Mouse (Mus musculus) left cerebral cortex, postnatal 14 days (tissue): ENCODE measurements around the gene Ttc39d. TPM values are rescaled to one million over a fixed set of nuclear protein-coding genes. Genes with fewer than 3 reads are reported as not detected.
A peak's percentile ranks its signal among the peaks of the same experiment; 100 is the strongest.
"Not testable (repeated sequence)": the region's sequence is repeated elsewhere in the genome, so short reads cannot be mapped to it uniquely, and the experiment has no call there.

Experiments used
- DNase-seq, 2 experiments: peaks; one replicate each; pipeline ENCODE4 v3.0.0; 2021 to 2022; ENCODE audit warnings: low spot score in 2 of 2, mixed read lengths in 1 of 2
- intact Hi-C: fragments of 180-260 bp; cut with DNase I; formaldehyde crosslinking; loops from one replicate; pipeline ENCODE4 v1.15.1; 2025
- long read RNA-seq, 2 experiments: library from polyadenylated mRNA; stranded (forward); transcript quantifications; one replicate each; pipeline ENCODE4 v2.0.0; 2021
- total RNA-seq, 2 experiments: library from RNA; stranded (reverse); gene quantifications; 2 replicates each; pipeline ENCODE4 v1.2.3; 2021

Gene Ttc39d
- total RNA-seq, result under 1 TPM; 0.29 to 0.32 TPM
- long read RNA-seq, experiment 1, result 0 reads
- long read RNA-seq, experiment 2, result 0 reads

- DNase-seq, result peak; percentile 99
- intact Hi-C loops, result loop anchor here (2.0 kb wide), 1 partner anchor 18 kb away; the partner anchor contains the start of gene Gemin6
These were observed at the start of gene Ttc39d, which contains the start of gene Srsf7 for GRCm38 (mm10) chr17:80206671-80207581. TSS of gene Ttc39d (plus strand) at chr17:80207460. TSS of gene Srsf7 (minus strand) at chr17:80207307.

- DNase-seq, result no peak
These were observed 49.8 kb upstream of the Ttc39d start for GRCm38 (mm10) chr17:80157489-80157888.

DNA sequence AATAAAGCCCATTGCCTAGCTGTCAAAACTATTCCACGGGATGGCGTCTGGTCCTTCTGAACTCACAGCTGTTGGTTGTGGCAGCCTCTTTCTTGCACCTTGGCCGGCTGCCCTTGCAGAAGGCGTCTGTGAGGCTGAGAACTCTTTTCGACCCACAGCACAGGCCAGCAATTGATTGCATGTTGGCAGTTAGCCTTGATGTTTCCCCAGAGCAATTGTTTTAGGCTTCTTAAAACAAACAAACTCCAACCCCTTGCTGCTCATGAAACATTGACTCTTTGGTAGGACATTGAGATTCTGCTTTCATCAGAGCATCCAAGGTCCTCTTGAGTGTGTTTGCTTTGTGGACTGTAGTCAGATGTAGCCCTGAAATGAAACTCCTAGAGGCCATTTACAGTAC is 46.8 kb upstream of the Ttc39d start:
- DNase-seq, result peak; percentile 63 to 64
- intact Hi-C loops, result no loop called here

More at GRCm38 (mm10) chr17:80157489-80157888, 49.8 kb upstream of the Ttc39d start:
- intact Hi-C loops, result no loop called here

DNA sequence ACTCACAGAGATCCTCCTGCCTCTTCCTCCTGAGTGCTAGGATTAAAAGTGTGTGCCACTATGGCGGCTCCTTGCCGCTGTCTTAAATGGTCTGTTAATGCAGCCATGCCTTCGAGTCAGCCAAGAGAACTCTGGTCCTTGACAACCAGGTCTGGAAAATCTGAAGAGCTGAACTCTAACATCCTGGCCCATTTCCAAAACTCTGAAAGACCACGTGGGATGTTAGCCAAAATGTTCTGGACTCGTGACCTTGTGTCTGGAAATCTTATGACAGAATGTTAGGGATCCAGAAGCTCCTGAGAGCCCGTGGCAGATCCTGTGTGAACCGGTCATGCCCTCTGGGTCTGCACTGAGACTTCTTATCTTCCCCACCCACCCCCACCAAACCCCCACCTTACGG is 43.3 kb upstream of the Ttc39d start:
- DNase-seq, result no peak
- intact Hi-C loops, result no loop called here

GRCm38 (mm10) chr17:80165741-80166140 is 41.5 kb upstream of the Ttc39d start:
- intact Hi-C loops, result loop anchor here (2.0 to 5.0 kb wide), 2 partner anchors 81 to 103 kb away; partner anchors contain the start of gene Hnrnpll
- DNase-seq, result peak; percentile 78 to 92

DNA sequence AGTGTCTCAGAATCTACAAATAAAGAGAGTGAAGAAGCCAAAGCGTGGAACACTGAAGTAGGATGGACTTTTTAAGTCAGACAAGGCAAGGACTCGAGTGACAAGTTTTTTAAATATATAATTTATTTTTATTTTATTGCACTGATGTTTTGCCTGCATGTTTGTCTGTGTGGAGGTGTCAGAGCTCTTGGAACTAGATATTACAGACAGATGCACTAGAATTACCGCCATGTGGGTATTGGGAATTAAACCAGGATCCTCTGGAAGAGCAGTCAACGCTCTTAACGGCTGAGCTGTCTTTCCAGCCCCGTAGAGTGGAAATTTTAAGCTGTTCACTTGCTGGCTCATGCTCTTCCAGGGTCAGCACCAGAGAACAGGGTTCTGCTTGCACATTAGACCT is 40.9 kb upstream of the Ttc39d start:
- intact Hi-C loops, result loop anchor here (2.0 to 5.0 kb wide), 2 partner anchors 82 to 104 kb away; partner anchors contain the start of gene Hnrnpll
- DNase-seq, result peak in 1 of 2 experiments; percentile 19

GRCm38 (mm10) chr17:80167436-80167835 is 39.8 kb upstream of the Ttc39d start:
- no peak for DNase-seq
- intact Hi-C loops, result loop anchor here (2.0 to 5.0 kb wide), 2 partner anchors 83 to 105 kb away; partner anchors contain the start of gene Hnrnpll

- peak; percentile 41 to 65 for DNase-seq
- intact Hi-C loops, result loop anchor here (2.0 to 5.0 kb wide), 2 partner anchors 83 to 106 kb away; partner anchors contain the start of gene Hnrnpll
These were observed 39.4 kb upstream of the Ttc39d start for GRCm38 (mm10) chr17:80167851-80168251.

GRCm38 (mm10) chr17:80168425-80169182 is 38.7 kb upstream of the Ttc39d start:
- peak; percentile 76 to 91 for DNase-seq
- intact Hi-C loops, result loop anchor here (5.0 kb wide), 1 partner anchor 106 kb away; the partner anchor contains the start of gene Hnrnpll

- no peak for DNase-seq
- intact Hi-C loops, result loop anchor here (5.0 kb wide), 1 partner anchor 107 kb away; the partner anchor contains the start of gene Hnrnpll
These were observed 37.5 kb upstream of the Ttc39d start for GRCm38 (mm10) chr17:80169792-80170191.

- intact Hi-C loops, result no loop called here
These were observed 36.3 kb upstream of the Ttc39d start for GRCm38 (mm10) chr17:80170951-80171350.

DNA sequence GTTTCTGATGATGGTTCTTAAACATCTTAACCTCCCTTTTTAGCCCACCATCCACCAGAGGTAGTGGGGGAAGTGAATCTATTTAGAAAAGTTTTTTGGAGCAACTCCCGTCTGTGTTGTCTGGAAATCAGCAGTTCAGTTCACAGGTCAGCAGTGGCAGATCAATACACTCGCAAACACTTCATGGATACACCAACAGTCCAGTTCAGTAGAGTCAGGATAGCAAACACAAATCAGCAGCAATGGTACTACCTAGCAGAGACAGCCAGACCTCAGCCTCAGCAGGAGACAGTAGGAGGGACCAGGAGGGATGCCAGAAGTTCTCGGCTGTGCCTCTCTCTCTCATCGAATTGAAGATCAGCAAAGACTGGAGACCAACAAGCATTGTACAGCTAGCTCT is 35.3 kb upstream of the Ttc39d start:
- intact Hi-C loops, result no loop called here

More at GRCm38 (mm10) chr17:80170951-80171350, 36.3 kb upstream of the Ttc39d start:
- no peak for DNase-seq

GRCm38 (mm10) chr17:80172761-80173160 is 34.5 kb upstream of the Ttc39d start:
- DNase-seq, result no peak
- intact Hi-C loops, result no loop called here

More for the DNA sequence above, 35.3 kb upstream of the Ttc39d start:
- DNase-seq, result no peak

- intact Hi-C loops, result no loop called here
- DNase-seq, result no peak
These were observed 33.6 kb upstream of the Ttc39d start for GRCm38 (mm10) chr17:80173708-80174107.

DNA sequence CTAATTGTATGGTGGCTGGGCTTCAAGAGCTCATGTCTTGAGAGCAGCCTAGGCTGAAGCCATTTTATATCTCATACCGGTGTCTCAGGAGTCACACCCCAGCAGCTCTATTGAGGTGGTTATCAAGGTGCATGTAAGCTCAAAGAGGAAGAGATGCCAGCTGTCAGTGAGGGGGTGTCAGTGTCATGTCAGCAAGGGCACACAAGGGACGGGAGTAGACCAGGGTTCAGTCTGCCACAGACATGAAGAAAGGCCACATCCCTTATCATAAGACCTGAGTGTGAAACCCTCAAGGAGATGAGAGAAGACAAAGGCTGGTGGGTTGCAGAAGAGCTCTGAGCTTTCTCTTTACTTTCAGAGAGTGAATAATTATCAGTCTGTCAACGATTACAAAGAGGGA is 33.1 kb upstream of the Ttc39d start:
- no peak for DNase-seq
- intact Hi-C loops, result no loop called here

- intact Hi-C loops, result no loop called here
- DNase-seq, result no peak
These were observed 32.4 kb upstream of the Ttc39d start for GRCm38 (mm10) chr17:80174699-80175385.

DNA sequence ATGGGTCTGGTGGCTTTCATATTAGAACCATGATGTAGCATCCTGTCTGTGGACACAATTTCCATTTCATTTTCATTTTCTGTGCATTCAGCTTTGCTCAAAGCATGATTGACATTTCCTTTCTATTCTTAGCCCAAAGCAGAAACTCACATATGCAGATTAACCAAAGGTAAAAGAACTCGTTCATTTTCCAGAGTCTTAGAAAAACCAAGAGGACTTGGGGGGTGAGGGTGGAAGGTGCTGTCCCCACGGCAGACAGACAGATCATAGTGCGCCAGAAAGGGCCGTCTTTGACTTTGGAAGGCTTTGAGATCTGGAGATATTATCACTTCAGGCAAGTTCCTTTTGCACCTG is 31.9 kb upstream of the Ttc39d start:
- DNase-seq, result no peak
- intact Hi-C loops, result no loop called here

- intact Hi-C loops, result no loop called here
- DNase-seq, result no peak
These were observed 31.3 kb upstream of the Ttc39d start for GRCm38 (mm10) chr17:80175966-80176365.

GRCm38 (mm10) chr17:80178846-80179245 is 28.4 kb upstream of the Ttc39d start:
- intact Hi-C loops, result not testable (repeated sequence)

More at GRCm38 (mm10) chr17:80178846-80179245, 28.4 kb upstream of the Ttc39d start:
- not testable (repeated sequence) for DNase-seq
